Mouse (Mus musculus): ENCODE measurements around the gene Ugt1a6b.

DNA sequence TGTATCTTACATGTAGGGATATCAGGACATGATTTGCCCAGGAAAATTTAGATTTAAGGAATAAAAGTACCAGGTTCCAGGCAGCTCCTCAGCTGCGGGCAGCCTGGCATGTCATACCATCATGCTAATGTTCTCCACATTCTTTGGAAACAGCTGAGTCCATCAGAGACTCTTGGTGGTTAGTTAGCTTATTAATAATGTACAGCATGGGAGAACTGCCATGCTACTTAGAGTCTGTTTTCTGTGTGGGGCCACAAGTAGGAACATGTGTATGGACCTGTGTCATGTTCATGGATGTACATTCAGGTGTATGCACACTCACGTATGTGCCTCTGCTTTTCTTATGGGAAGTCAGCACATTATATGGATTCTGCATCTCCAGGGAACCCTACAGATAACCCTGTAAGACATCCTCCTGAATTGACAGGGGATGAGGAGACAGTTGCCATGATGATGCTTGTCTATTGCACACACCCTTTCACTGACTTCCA lies 111.5 kb downstream of the Ugt1a6b start:
- TF ChIP-seq CTCF (IDR thresholded peaks at IDR 0.05; ENCODE audit: extremely low read depth, insufficient read depth, low read length) (no peak), POLR2A (IDR thresholded peaks at IDR 0.05; ENCODE audit: extremely low read depth, insufficient read depth, low read length) (no peak)

All from cortical plate, adult 2 months (tissue).